Mouse (Mus musculus) forebrain, embryonic 10.5 days (tissue): ENCODE data around the gene Mtch1. TPM values are rescaled to one million over a fixed set of nuclear protein-coding genes. Genes with fewer than 3 reads are reported as not detected.

Experiments used
- DNase-seq: peaks from one replicate; pipeline ENCODE4 v3.0.0-alpha.2; 2017; ENCODE audit warnings: low spot score; ENCODE audit errors: extremely low spot score
- H3K27ac ChIP-seq: fragments of 300-500 bp; sonication (generic); 2 replicates; pipeline ENCODE4 v1.5.1; 2016; ENCODE audit warnings: mild to moderate bottlenecking
- H3K27me3 ChIP-seq: fragments of 300-500 bp; sonication (generic); 2 replicates; pipeline ENCODE4 v1.6.1; 2016; ENCODE audit warnings: mild to moderate bottlenecking; ENCODE audit not compliant: poor library complexity, severe bottlenecking
- H3K36me3 ChIP-seq: fragments of 300-500 bp; sonication (generic); replicated peaks from 2 replicates; pipeline ENCODE4 v1.6.1; 2016; ENCODE audit warnings: mild to moderate bottlenecking, moderate library complexity
- H3K4me1 ChIP-seq: fragments of 300-500 bp; sonication (generic); 2 replicates; pipeline ENCODE4 v1.6.1; 2016
- H3K4me3 ChIP-seq: fragments of 300-500 bp; sonication (generic); 2 replicates; pipeline ENCODE4 v1.5.1; 2016; ENCODE audit warnings: mild to moderate bottlenecking, moderate library complexity
- H3K9me3 ChIP-seq: fragments of 300-500 bp; sonication (generic); 2 replicates; pipeline ENCODE4 v1.6.1; 2016; ENCODE audit warnings: mild to moderate bottlenecking, moderate library complexity
- WGBS: fragments of 180-500 bp; shearing (Covaris S2); methylation state at CpG from one replicate; pipeline ENCODE4 v1.1.7; 2016; 5-methylcytosine and 5-hydroxymethylcytosine counted together
- polyA plus RNA-seq: library from polyadenylated mRNA; unstranded; fragments of >200 nt; fragmentation: Nextera tagmentation; extraction: Ambion mirVana; gene quantifications from 2 replicates; pipeline ENCODE4 v1.2.1, GENCODE M21; 2016

Mtch1 gene
- polyA plus RNA-seq, 1 experiment from 2014 or later = 255 TPM

DNA sequence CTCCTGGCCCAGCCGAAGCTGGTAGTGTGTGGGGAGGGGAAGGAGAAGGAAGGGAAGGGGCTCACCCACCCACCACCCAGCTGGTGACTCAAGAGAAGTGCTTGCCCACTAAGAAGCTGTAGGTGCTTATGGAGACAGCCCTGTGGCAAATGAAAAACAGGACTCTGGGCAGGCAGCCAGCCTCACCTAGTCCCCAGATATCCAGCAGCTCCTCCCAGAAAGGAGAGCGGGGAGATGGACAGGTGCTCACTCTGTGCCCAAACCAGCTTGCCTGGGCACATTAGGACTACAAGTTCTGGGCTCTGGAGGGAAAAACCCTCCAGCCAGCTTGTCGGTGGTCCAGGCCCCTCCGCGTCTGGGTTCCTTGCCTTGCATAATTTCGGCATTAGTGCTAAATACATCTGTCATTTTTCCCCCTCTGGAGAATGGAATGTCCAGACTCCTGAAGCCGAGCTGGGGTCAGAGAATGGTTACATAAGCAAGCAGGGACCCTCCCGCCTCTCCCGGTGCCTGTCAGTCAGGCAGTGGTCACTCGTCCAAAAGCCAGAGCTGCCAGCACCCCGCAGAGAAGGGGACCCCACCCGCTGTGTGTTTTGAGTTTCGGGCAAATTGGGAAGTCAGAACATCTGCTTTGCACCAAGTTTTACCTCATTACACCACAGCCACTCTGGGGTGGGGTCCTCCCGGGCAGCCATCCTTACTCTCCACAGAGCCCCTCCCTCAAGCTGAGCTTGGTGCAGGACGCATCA lies 42.5 kb downstream of the Mtch1 start:
- Histone ChIP-seq H3K4me1 (peaks cover 48% of the 10 kb centered on the region), H3K27me3 (no peaks in the 10 kb centered on the region), H3K4me3 (no peak overlapping the region), H3K27ac (peak overlapping the region; percentile 56), H3K9me3 (peaks cover 3% of the 10 kb centered on the region; the same call in 1 of the 2 replicates), H3K36me3 (peaks cover 22% of the 10 kb centered on the region)
- WGBS = 28% methylated on average over 15 of the region's 15 CpGs
- no peak for DNase-seq

DNA sequence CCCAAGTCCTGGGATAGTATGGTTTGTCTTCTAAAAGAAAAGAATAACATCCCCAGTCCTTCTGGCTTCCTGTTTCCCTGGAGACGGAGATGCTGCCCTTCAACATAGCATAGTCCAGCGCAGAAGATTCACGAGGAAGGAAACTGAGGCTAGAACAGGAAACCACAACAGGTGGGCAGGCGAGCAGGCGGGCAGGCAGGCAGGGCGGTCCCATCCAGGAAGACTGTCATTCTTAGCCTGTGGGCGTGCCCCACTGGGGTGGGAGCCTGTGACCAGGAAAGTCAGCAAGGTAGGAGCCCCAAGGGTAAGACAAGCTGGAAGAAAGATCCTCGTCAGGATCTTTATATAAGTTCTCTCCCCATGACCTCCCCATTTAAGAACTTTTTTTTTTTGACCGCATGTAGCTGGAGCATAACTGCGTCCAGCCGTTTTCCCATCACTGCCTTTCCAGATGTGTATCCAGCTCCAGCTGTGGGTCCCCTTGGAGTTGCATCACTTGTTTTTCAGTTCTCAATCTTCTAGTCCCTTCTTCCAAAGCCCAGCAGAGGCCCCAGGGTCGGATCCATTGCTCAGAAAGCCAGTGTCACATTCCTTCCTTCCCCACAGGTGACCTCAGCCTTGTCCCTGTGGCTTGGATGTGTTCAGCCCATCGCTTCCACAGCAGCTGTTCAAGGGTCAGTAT lies 43.2 kb downstream of the Mtch1 start:
- H3K4me1 ChIP-seq = peaks cover 48% of the 10 kb centered on the region
- WGBS = 75% methylated on average over 13 of the region's 13 CpGs
- peaks cover 30% of the 10 kb centered on the region for H3K36me3 ChIP-seq
- DNase-seq = no peak
- no peaks in the 10 kb centered on the region for H3K27me3 ChIP-seq
- H3K4me3 ChIP-seq = no peak overlapping the region
- H3K27ac ChIP-seq = peak overlapping the region; percentile 41
- H3K9me3 ChIP-seq = peaks cover 3% of the 10 kb centered on the region; the same call in 1 of the 2 replicates

DNA sequence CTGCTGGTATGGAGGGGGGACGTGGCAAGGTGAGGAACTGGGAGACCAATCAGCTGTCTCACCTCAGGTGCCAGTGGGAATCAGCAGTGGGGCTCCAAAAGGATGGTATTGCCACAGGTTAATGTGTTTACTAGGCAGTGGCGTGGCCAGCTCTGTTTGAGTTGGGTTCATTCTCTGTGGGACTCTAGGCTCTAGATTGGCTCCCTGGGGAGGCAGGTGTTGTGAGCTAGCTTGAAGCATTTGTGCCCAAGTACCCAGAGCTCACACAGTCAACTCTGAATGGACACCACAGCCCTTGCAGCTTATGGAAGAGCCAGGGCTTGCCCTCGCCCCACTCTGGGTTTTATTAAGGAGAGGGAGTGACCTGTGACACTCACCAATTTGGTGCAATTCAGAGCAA lies 43.9 kb downstream of the Mtch1 start:
- Histone ChIP-seq H3K4me1 (peaks cover 48% of the 10 kb centered on the region), H3K27me3 (no peaks in the 10 kb centered on the region), H3K4me3 (no peak overlapping the region), H3K9me3 (peaks cover 3% of the 10 kb centered on the region; the same call in 1 of the 2 replicates), H3K36me3 (peaks cover 36% of the 10 kb centered on the region), H3K27ac (peak overlapping the region; percentile 76)
- 78% methylated on average over 3 of the region's 3 CpGs for WGBS
- no peak for DNase-seq

DNA sequence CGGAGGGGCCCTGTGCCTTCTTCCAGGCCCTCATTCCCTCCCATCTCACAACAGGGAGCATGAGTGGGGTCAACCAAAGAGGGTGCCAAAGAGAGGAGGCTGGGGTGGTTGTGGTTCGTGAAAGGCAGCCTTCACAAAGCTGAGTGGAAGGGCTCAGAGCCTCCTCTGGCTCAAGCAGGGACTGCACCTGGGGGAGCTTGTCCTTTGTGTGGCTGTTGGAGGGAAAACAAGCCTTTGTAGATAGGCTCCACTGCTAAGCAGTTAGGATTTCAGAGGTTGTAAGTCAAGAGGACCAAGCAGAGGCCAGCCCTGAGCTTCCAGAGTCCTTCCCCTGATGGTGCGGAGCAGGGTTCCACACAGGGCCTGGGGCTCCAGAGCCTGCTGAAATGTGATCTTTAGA lies 44.6 kb downstream of the Mtch1 start:
- peak overlapping the region; percentile 76 for H3K27ac ChIP-seq
- WGBS = 57% methylated on average over 3 of the region's 3 CpGs
- H3K36me3 ChIP-seq = peaks cover 44% of the 10 kb centered on the region
- DNase-seq = no peak
- no peak overlapping the region for H3K4me3 ChIP-seq
- peaks cover 48% of the 10 kb centered on the region for H3K4me1 ChIP-seq
- H3K9me3 ChIP-seq = peaks cover 3% of the 10 kb centered on the region; the same call in 1 of the 2 replicates
- H3K27me3 ChIP-seq = no peaks in the 10 kb centered on the region

DNA sequence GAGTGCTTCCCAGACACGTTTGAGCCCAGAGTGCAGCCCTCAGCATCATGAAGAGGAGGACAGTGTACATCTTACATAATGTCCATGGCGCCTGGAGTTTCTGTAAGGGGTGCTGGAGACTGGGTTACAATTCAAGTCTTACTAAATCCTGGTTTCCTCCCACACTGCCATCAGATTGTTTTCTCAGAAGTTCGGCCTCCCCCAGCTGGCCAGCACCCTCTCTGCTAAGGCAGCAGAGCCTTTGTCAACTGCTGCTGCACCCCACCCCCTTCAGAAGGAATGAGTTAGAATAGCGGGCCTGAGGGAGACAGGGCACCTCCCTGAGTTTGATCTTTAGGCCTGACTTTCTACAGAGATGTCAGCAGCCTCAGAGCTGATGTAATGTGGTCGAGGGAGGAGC lies 45.6 kb downstream of the Mtch1 start:
- peak overlapping the region; percentile 25; the same call in 1 of the 2 replicates for H3K27ac ChIP-seq
- peaks cover 49% of the 10 kb centered on the region for H3K4me1 ChIP-seq

DNA sequence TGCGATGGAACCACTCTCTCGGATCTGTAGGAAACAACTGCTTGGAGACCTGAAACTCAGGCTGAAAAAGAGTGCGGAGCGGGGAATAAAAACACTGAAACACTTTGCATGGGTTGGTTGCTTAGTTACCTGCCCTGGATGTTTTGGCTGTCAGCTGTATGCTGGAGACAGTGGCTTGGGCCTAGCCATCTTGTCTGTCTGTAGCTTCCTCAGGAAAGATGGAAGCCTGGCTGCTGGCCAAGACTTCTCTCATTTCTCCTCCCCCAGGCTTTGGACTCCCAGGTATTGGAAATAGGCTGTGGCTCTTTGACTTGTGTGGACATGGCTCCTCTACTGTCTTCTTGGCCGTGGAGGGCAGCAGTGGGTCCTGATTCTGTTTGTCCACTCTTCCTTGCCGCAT lies 46.3 kb downstream of the Mtch1 start:
- peaks cover 55% of the 10 kb centered on the region for H3K4me1 ChIP-seq
- no peak overlapping the region for H3K4me3 ChIP-seq
- no peaks in the 10 kb centered on the region for H3K27me3 ChIP-seq
- H3K36me3 ChIP-seq = peaks cover 60% of the 10 kb centered on the region
- no peak for DNase-seq
- WGBS = 91% methylated on average over 6 of the region's 6 CpGs
- no peak overlapping the region for H3K27ac ChIP-seq
- H3K9me3 ChIP-seq = peaks cover 3% of the 10 kb centered on the region; the same call in 1 of the 2 replicates

More for the DNA sequence above, 45.6 kb downstream of the Mtch1 start:
- WGBS = 86% methylated on average over 5 of the region's 5 CpGs
- Histone ChIP-seq H3K4me3 (no peak overlapping the region), H3K9me3 (peaks cover 3% of the 10 kb centered on the region; the same call in 1 of the 2 replicates), H3K27me3 (no peaks in the 10 kb centered on the region), H3K36me3 (peaks cover 53% of the 10 kb centered on the region)
- no peak for DNase-seq

DNA sequence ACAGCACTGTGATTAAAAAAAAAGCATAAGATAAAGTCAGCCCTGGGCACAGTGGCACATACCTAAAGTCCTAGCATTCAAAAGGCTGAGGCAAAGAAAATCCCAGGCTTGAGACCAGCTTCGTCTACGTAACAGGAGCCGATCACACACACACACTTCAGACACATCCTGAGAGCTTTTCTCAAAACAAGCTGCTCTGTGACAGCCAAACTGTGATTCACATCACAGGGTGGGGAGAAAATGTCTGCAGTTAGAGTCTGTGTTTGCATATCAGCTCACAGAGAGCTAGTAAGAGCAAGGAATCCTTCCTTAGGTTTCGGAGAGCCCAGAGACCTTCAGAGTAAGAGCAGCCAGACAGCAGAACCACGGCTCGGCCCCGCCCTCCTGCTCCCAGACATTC lies 46.8 kb downstream of the Mtch1 start:
- peaks cover 54% of the 10 kb centered on the region for H3K4me1 ChIP-seq
- no peak for DNase-seq
- H3K36me3 ChIP-seq = peaks cover 63% of the 10 kb centered on the region
- no peak overlapping the region for H3K4me3 ChIP-seq
- 94% methylated on average over 7 of the region's 7 CpGs for WGBS
- peaks cover 3% of the 10 kb centered on the region; the same call in 1 of the 2 replicates for H3K9me3 ChIP-seq
- no peaks in the 10 kb centered on the region for H3K27me3 ChIP-seq
- H3K27ac ChIP-seq = no peak overlapping the region

DNA sequence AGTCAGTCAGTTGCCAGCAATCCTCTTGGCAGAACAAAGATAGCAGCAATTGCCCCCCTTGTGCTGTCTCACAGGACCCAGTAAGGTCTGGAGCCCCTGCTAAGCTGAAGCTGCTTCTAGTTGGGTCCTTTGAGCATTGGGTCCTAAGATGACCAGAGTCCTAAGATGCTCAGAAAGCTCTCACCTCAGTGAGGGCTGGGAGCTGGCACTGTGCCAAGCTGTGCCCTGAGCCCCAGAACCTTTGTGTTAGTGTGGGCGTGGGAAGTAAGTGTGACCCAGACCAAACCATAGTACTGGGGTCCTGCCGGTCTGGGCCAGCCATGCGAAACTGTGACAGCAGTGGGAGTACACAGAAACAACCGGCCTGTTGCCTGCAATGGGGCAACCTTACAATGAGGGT lies 48.5 kb downstream of the Mtch1 start:
- peaks cover 3% of the 10 kb centered on the region; the same call in 1 of the 2 replicates for H3K9me3 ChIP-seq
- no peaks in the 10 kb centered on the region for H3K27me3 ChIP-seq
- H3K27ac ChIP-seq = no peak overlapping the region
- H3K4me3 ChIP-seq = no peak overlapping the region
- no peak for DNase-seq
- H3K4me1 ChIP-seq = peaks cover 40% of the 10 kb centered on the region
- peaks cover 76% of the 10 kb centered on the region for H3K36me3 ChIP-seq
- 97% methylated on average over 4 of the region's 4 CpGs for WGBS

DNA sequence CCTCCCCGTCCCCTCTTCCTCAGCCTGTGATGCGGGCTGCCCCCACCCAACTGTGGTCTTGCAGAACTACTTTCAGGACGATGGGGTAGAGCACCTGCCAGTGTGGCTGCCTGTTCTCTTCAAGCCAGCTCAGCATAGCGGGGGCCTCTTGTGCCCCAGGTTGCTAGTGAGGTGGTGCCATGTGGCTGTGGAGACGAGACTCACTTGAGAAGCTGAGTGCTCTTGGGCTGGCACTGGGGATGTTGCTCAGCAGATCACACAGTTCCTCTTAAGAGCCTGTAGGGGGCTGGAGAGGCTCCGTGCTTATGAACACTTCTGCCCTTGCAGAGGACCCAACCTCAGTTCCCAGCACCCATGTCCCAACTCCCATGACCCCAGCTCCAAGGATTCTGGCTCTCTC lies 49.9 kb downstream of the Mtch1 start:
- Histone ChIP-seq H3K4me3 (no peak overlapping the region), H3K36me3 (peaks cover 84% of the 10 kb centered on the region), H3K4me1 (peaks cover 25% of the 10 kb centered on the region), H3K9me3 (peaks cover 3% of the 10 kb centered on the region; the same call in 1 of the 2 replicates), H3K27ac (no peak overlapping the region), H3K27me3 (no peaks in the 10 kb centered on the region)
- DNase-seq = no peak
- WGBS = 82% methylated on average over 6 of the region's 6 CpGs

DNA sequence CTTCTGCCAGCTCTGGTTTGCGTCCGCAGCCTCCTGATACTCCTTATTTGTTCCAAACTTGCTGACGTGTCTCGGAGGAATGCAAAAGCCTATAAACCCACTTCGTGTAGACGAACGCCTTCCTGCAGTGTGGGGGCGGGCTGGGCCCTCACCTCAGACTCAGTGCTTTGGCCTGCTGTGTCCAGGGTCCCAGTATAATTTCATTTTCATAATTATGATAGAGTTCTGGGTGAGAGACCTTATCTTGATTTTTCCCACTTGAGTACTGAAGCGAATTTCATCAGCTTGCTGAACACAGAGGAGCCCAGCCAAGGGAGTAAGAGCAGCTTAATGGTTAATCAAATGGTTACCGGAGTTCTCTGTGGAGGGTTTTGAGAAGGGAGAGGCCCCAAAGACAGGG lies 50.4 kb downstream of the Mtch1 start:
- WGBS = 74% methylated on average over 10 of the region's 10 CpGs
- DNase-seq = no peak
- Histone ChIP-seq H3K9me3 (peaks cover 3% of the 10 kb centered on the region; the same call in 1 of the 2 replicates), H3K36me3 (peaks cover 82% of the 10 kb centered on the region), H3K4me1 (peaks cover 21% of the 10 kb centered on the region; the same call in 1 of the 2 replicates), H3K4me3 (no peak overlapping the region), H3K27ac (no peak overlapping the region), H3K27me3 (no peaks in the 10 kb centered on the region)

DNA sequence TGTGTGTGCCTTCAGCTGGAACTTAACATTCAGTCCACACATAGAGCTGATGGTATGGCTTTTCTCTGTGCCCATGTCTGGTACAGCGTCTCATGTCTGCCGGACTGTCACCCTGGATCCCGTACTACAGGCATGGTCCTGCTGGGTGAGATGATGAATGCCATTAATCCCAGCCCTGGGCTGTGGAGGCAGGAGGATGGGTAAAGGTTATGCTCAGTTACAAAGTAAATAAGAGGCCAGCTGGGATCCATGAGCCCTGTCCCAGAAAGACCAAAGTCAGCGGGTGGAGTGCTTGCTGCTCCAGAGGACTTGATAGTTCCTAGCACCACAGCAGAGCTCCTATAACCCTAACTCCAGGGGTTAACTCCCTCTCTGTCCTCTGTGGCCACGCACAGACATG lies 51.9 kb downstream of the Mtch1 start:
- H3K27ac ChIP-seq = no peak overlapping the region
- H3K9me3 ChIP-seq = peaks cover 3% of the 10 kb centered on the region; the same call in 1 of the 2 replicates
- WGBS = 72% methylated on average over 5 of the region's 5 CpGs
- DNase-seq = no peak
- H3K4me3 ChIP-seq = no peak overlapping the region
- H3K4me1 ChIP-seq = peaks cover 17% of the 10 kb centered on the region; the same call in 1 of the 2 replicates
- peaks cover 71% of the 10 kb centered on the region for H3K36me3 ChIP-seq
- no peaks in the 10 kb centered on the region for H3K27me3 ChIP-seq

DNA sequence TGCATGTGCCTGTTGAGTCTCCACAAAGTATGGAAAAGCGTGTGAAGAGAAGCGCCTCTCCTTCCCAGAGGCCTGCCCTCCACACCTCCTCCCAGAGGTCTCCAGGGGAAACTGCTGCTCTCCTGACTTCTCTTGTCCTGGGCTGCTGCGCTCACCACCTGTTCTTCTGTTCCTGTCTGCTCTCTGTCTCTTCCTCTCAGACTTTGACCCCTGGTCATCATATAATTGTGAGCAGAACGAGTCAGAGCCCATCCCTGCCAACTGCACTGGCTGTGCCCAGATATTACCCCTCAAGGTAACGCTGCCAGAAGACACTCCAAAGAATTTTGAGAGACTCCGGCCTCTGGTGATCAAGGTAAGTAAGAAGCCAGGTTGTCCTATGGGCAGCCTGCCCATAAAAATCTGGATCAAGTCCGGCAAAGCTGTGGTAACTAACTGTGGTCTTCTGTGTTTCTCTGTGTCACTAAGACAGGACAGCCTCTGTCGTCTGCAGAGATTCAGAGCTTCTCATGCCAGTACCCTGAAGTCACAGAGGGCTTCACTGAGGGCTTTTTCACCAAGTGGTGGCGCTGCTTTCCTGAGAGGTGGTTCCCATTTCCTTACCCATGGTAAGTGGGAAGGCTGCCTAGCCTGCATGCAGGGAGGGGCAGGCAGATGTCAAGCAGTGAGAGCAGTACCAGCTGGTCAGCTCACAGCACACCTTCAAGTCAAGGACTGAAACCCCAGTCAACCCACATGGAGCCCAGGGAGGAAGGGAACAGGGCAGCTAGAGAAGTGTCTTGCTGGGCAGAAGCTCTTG lies 53.7 kb downstream of the Mtch1 start:
- Histone ChIP-seq H3K4me3 (no peak overlapping the region), H3K9me3 (no peaks in the 10 kb centered on the region), H3K4me1 (peaks cover 17% of the 10 kb centered on the region; the same call in 1 of the 2 replicates), H3K27me3 (no peaks in the 10 kb centered on the region), H3K27ac (no peak overlapping the region), H3K36me3 (peaks cover 54% of the 10 kb centered on the region)
- 81% methylated on average over 9 of the region's 9 CpGs for WGBS
- no peak for DNase-seq
